Mouse (Mus musculus): ENCODE results near the gene Gm36028. TPM values are rescaled to one million over a fixed set of nuclear protein-coding genes. Genes with fewer than 3 reads are reported as not detected.

The Gm36028 gene
- polyA plus RNA-seq, 1 experiment from 2014 or later = 0.25 TPM

DNA sequence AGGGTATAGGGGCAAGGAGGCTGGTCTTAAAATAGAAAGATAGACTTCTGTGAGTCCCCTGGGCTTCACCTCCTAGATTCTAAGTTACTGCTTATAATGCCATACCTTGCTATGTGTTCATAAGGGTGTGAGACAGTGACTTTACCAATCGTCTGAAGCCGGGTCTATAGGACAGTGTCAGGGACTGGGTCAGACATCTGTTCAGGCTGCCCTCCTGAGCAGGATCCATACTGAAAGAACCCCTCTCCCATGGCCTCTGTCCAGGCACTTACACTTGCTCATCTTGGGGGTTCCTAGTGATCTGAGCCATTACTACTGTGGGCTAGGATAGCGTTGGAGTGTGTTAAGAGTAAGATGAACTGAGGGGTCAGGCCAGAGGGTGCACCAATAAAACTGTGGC, 34.7 kb downstream of the Gm36028 start:
- Histone ChIP-seq H3K4me3 (no peak overlapping the region), H3K27me3 (no peaks in the 10 kb centered on the region), H3K36me3 (peaks cover 98% of the 10 kb centered on the region), H3K27ac (no peak overlapping the region), H3K9ac (no peak overlapping the region), H3K4me2 (no peak overlapping the region), H3K4me1 (no peaks in the 10 kb centered on the region), H3K9me3 (no peaks in the 10 kb centered on the region)
- no peak for ATAC-seq (ENCODE audit: insufficient number of reproducible peaks, insufficient read depth, low FRiP score, low TSS enrichment, low read depth)
- 97% methylated on average over 3 of the region's 3 CpGs for WGBS

DNA sequence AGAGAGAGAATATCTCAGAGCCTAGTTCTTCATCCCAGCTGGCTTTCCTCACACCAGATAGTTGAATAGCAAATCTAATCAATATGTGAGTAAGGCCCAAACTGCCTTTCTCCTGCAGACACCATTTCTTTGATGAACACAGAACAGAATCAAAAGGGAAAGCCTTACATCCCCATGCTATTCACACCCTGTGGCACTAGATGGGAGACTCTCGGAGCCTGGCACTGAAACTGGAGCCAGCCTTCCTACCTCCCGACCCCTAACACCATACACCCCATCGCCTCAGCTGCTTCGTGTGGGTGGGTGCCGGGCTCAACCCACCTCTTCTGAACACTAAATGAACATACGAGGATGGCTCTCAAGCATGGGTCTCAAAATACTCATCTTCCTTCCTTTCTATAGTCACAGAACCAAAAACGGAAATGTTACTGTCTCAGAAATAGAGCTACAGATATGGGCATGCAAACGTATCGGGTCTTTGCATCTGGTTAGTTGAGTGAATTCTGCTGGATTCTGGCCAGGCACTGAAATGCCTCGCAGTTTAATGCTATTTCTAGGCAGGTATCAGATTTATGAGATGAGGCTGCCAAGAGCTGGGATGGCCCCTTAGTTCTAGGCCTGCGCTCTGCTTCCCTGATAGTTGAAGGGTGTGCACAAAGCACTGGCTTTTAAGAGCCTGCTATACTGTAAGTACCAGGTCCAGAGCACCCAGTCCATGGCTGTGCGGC, 36.0 kb downstream of the Gm36028 start:
- Histone ChIP-seq H3K9ac (no peak overlapping the region), H3K4me2 (no peak overlapping the region), H3K4me3 (no peak overlapping the region), H3K36me3 (peaks cover 98% of the 10 kb centered on the region), H3K27ac (no peak overlapping the region), H3K9me3 (no peaks in the 10 kb centered on the region), H3K4me1 (no peaks in the 10 kb centered on the region), H3K27me3 (no peaks in the 10 kb centered on the region)
- WGBS = 86% methylated on average over 12 of the region's 12 CpGs
- no peak for ATAC-seq (ENCODE audit: insufficient number of reproducible peaks, insufficient read depth, low FRiP score, low TSS enrichment, low read depth)

DNA sequence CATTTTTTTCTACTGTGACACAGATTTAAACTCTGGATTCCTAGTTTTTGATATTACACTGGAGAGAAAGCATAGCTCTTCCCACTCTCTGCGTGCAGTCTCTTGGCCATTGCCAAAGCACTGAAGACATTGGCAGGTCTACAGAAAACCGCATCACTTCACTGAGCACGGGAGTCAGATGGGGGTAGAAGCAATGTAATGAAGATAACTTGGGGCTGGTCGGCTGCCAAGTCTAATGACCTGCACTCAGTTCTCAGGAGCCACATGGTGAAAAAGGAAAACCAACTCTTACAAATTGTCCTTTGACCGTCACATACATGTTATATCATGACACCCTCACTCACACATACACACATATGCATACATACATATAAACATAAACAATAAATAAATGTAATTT, 37.0 kb downstream of the Gm36028 start:
- Histone ChIP-seq H3K36me3 (peaks cover 97% of the 10 kb centered on the region), H3K4me2 (no peak overlapping the region), H3K4me1 (no peaks in the 10 kb centered on the region), H3K4me3 (no peak overlapping the region), H3K27ac (no peak overlapping the region), H3K9ac (no peak overlapping the region), H3K9me3 (no peaks in the 10 kb centered on the region), H3K27me3 (no peaks in the 10 kb centered on the region)
- WGBS = 84% methylated on average over 5 of the region's 5 CpGs
- ATAC-seq (ENCODE audit: insufficient number of reproducible peaks, insufficient read depth, low FRiP score, low TSS enrichment, low read depth) = no peak

DNA sequence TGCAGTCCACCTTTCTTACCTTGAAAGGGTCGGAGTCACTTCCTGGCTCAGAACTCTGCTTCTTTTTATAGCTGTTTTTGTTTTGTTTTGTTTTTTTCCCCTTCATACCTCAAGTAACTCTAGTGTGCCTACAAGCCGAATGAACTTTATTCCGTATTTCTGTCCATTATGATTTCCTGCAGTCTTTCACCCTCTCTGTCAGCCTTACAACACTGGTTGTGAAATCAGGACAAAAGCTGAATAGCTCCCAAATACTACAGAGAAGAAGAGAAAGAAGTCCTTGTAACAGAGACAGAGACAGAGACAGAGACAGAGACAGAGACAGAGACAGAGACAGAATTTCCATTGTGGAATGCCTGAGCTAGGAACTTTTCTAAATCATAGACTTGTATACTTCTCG, 43.0 kb downstream of the Gm36028 start:
- H3K9me3 ChIP-seq = no peaks in the 10 kb centered on the region
- H3K36me3 ChIP-seq = peaks cover 77% of the 10 kb centered on the region
- 91% methylated on average over 4 of the region's 4 CpGs for WGBS
- H3K4me3 ChIP-seq = no peak overlapping the region
- no peak for ATAC-seq (ENCODE audit: insufficient number of reproducible peaks, insufficient read depth, low FRiP score, low TSS enrichment, low read depth)
- H3K27ac ChIP-seq = no peak overlapping the region
- H3K9ac ChIP-seq = no peak overlapping the region
- H3K4me1 ChIP-seq = peaks cover 21% of the 10 kb centered on the region
- no peak overlapping the region for H3K4me2 ChIP-seq
- no peaks in the 10 kb centered on the region for H3K27me3 ChIP-seq

DNA sequence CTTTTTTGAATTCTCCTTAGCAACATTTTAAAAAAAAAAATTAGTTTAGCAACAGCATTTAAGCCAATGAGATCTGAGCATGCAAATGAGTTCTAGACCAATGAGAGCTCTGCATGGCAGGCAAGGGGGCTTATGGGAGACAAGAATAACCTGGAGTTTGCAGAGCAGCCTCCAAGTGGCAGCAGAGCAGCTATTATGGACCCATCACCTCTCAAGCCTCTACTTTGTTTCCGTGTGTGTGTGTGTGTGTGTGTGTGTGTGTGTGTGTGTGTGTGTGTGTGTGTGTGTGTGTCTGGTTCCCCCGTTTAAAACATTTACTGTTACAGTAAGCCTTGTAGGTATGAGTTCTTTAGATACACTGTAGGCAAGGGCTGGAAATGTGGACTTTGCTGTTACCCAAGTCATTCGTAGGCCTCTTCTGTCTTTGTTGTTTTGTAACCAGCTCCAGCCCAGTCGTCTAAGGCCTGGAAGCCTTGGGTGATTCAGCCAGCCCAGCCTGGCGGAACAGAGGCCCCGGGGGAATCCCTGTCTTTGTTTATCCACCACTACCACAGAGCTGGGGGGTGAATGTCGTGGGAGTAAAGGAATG, 46.5 kb downstream of the Gm36028 start:
- Histone ChIP-seq H3K9me3 (no peaks in the 10 kb centered on the region), H3K4me2 (peak overlapping the region; percentile 30; the same call in 1 of the 2 replicates), H3K36me3 (peaks cover 48% of the 10 kb centered on the region)

DNA sequence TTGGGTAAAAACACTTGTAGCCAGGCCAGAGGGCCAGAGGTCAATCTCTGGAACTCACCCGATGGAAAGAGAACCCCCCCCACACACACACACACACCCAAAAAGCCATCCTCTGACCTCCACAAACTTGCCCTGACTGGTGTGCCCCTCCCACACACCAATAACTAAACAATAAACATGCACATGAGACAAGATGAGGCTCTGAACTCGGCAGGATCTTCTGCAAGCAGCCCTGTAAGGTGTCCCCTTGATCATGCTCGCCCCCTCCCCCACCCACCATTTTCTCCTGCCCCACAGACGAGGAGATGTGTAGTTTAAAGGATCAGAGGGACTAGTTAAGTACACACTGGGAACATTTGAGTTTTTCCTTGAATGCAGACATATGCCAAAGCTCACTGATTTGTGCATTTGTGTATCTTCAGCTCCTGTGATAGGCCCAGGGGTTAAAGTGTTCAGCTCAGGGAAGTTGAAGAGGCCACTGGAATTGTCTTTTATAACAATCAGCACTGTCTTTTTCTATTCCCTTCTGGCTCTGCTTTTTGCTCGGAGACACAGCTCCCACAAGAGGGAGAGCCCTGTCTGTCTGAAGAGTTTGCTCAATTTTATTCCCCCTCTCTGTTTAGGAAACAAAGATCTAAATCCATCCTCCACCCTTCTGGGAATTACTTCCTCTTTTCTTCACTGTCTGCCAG, 47.1 kb downstream of the Gm36028 start:
- Histone ChIP-seq H3K9me3 (no peaks in the 10 kb centered on the region), H3K9ac (peak overlapping the region; percentile 7; the same call in 1 of the 2 replicates), H3K27me3 (no peaks in the 10 kb centered on the region), H3K4me3 (no peak overlapping the region), H3K4me2 (peak overlapping the region; percentile 30), H3K27ac (peak overlapping the region; percentile 89), H3K36me3 (peaks cover 41% of the 10 kb centered on the region), H3K4me1 (peaks cover 44% of the 10 kb centered on the region)
- WGBS = 32% methylated on average over 5 of the region's 5 CpGs
- ATAC-seq (ENCODE audit: insufficient number of reproducible peaks, insufficient read depth, low FRiP score, low TSS enrichment, low read depth) = no peak

More for the DNA sequence above, 46.5 kb downstream of the Gm36028 start:
- Histone ChIP-seq H3K9ac (no peak overlapping the region), H3K4me3 (no peak overlapping the region), H3K27ac (peak overlapping the region; percentile 89), H3K4me1 (peaks cover 38% of the 10 kb centered on the region), H3K27me3 (no peaks in the 10 kb centered on the region)
- WGBS = 11% methylated on average over 7 of the region's 7 CpGs
- ATAC-seq (ENCODE audit: insufficient number of reproducible peaks, insufficient read depth, low FRiP score, low TSS enrichment, low read depth) = peak; percentile 95

DNA sequence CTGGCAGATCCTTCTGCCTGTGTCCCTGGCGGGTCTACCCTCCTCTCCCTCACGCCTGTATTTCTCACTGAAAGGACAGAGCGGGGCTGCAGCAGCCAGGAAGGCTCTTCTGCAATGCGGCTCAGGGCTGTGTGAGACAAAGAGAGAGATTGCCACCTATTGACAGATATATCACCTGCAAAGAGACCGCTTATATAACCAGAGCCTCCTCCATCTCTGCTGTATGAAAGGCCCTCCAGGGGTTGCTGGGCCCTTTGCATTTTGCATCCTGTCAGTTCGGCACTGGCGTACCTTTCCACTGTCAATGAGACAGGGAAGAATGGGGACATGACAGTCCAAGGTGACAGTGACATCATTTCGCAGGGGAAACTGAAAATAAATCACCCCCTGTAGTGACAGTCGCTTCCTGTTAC, 48.5 kb downstream of the Gm36028 start:
- Histone ChIP-seq H3K9me3 (no peaks in the 10 kb centered on the region), H3K27ac (peak overlapping the region; percentile 39; the same call in 1 of the 2 replicates), H3K4me1 (peaks cover 55% of the 10 kb centered on the region), H3K36me3 (peaks cover 34% of the 10 kb centered on the region), H3K4me2 (no peak overlapping the region), H3K9ac (0 out of 2 replicates have a peak overlapping the region, but pooled peaks have one; percentile 1), H3K4me3 (no peak overlapping the region), H3K27me3 (no peaks in the 10 kb centered on the region)
- ATAC-seq (ENCODE audit: insufficient number of reproducible peaks, insufficient read depth, low FRiP score, low TSS enrichment, low read depth) = no peak
- WGBS = 56% methylated on average over 9 of the region's 9 CpGs

DNA sequence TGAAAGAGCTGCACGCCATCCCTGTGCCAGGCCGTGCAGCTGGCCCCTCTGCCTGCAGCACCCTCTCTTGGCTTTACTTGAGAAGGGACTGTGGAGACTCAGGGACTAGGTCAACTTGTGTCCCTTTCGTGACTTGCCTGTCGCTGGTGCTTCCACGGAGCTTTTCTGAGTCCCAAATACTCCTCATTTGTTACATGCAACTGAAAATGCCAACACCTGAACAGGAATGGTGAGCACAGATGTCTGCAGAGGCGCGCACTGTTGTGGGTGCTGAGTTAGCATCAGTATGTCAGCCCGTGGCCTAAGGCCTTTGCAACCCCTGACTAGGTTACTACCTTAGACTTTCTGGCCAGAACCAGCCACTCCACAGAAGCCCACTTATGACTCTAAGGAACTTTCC, 49.1 kb downstream of the Gm36028 start:
- Histone ChIP-seq H3K27me3 (no peaks in the 10 kb centered on the region), H3K4me1 (peaks cover 61% of the 10 kb centered on the region), H3K9me3 (no peaks in the 10 kb centered on the region), H3K36me3 (peaks cover 34% of the 10 kb centered on the region), H3K27ac (peak overlapping the region; percentile 39; the same call in 1 of the 2 replicates), H3K9ac (no peak overlapping the region), H3K4me3 (no peak overlapping the region), H3K4me2 (no peak overlapping the region)
- no peak for ATAC-seq (ENCODE audit: insufficient number of reproducible peaks, insufficient read depth, low FRiP score, low TSS enrichment, low read depth)
- 90% methylated on average over 8 of the region's 8 CpGs for WGBS

DNA sequence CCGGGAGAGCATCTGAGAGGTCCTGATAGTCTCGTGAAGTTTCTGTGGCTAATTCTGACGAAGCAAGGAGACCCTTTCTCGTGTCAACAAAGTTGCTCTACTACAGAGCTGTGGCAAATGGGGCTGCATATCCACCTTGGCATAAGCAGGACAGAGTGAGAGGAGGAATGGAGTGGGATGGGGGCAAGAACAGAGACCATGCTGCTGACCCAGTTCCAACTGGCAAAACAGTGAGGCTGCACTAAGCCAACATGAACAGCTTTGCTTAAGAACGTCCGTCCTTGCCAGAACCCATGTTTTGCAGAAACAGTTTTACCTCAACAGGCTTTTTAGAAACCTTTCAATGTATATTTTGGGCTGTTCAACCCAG, 51.3 kb downstream of the Gm36028 start:
- Histone ChIP-seq H3K9ac (no peak overlapping the region), H3K4me3 (no peak overlapping the region), H3K27ac (peak overlapping the region; percentile 88), H3K36me3 (peaks cover 27% of the 10 kb centered on the region), H3K4me2 (peak overlapping the region; percentile 22; the same call in 1 of the 2 replicates), H3K4me1 (peaks cover 72% of the 10 kb centered on the region), H3K27me3 (no peaks in the 10 kb centered on the region), H3K9me3 (no peaks in the 10 kb centered on the region)
- 56% methylated on average over 6 of the region's 6 CpGs for WGBS
- ATAC-seq (ENCODE audit: insufficient number of reproducible peaks, insufficient read depth, low FRiP score, low TSS enrichment, low read depth) = no peak

DNA sequence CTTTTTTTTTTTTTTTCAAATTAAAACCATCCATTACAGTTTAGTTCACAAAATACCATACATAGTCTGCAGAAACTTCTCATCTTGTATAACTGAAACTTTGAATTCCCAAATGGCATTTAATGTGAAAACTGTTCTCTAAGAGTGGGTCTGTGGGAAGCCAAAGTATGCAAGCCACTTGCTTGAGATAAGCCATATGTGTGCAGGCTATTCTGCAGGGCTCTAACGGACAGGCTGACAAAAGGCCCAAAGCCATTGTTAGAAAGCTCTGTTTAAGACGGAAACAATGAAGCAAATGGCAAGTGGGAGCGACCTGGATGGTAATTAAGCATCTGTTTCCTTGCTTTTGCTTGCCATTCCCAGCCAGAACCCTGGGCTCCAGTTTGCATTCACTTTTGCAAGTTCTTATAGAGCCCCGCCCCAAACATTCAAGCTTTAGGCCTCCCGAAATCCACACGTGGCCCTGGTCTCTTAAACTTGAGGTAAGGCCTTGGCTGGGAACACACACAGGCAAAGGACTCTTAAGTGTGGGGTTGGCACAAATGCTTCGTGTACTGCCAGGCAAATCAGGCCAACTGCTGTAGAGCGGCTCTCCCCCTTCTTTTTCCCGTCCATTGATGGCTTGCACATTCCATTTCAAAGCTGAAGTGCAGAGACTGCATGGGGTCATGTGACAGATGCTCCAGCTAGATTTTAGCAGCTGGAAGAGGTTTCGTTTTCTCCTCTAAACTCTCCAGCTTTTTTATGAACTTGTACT, 51.9 kb downstream of the Gm36028 start:
- no peak for ATAC-seq (ENCODE audit: insufficient number of reproducible peaks, insufficient read depth, low FRiP score, low TSS enrichment, low read depth)
- Histone ChIP-seq H3K27ac (peak overlapping the region; percentile 88), H3K4me3 (no peak overlapping the region), H3K27me3 (no peaks in the 10 kb centered on the region), H3K9me3 (no peaks in the 10 kb centered on the region), H3K4me2 (peak overlapping the region; percentile 22; the same call in 1 of the 2 replicates), H3K4me1 (peaks cover 68% of the 10 kb centered on the region), H3K9ac (0 out of 2 replicates have a peak overlapping the region, but pooled peaks have one; percentile 0), H3K36me3 (peaks cover 32% of the 10 kb centered on the region)
- 30% methylated on average over 10 of the region's 10 CpGs for WGBS

DNA sequence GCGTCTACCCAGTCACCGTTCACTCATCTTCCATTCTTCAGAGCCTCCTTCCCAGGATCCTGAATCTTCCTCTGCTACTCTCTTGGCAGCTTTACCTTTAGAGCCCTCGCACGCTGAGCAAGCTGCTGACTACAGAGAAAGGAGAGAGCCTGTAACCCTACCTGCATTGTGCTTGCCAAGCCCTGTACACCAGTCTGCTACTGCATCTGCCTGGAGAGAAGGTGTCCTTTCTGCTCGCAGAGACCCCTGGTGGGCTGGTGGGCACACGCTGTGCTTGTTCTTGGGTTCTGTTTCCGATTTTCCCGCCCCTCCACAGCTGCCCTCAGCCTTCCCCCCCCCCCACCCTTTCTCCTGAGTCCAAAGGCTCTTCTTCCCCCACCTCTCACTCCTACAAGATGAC, 53.7 kb downstream of the Gm36028 start:
- peaks cover 50% of the 10 kb centered on the region for H3K36me3 ChIP-seq

More for the DNA sequence above, 53.7 kb downstream of the Gm36028 start:
- no peak for ATAC-seq (ENCODE audit: insufficient number of reproducible peaks, insufficient read depth, low FRiP score, low TSS enrichment, low read depth)
- no peak overlapping the region for H3K4me3 ChIP-seq
- no peak overlapping the region for H3K9ac ChIP-seq
- 50% methylated on average over 8 of the region's 8 CpGs for WGBS
- H3K9me3 ChIP-seq = no peaks in the 10 kb centered on the region
- 0 out of 2 replicates have a peak overlapping the region, but pooled peaks have one; percentile 7 for H3K4me2 ChIP-seq
- H3K27me3 ChIP-seq = no peaks in the 10 kb centered on the region
- H3K4me1 ChIP-seq = peaks cover 60% of the 10 kb centered on the region
- H3K27ac ChIP-seq = peak overlapping the region; percentile 83

All from embryonic facial prominence, embryonic 13.5 days (tissue).